Mouse (Mus musculus) G1E-ER4 (cell line): ENCODE measurements around the gene Nek6. TPM values are rescaled to one million over a fixed set of nuclear protein-coding genes. Genes with fewer than 3 reads are reported as not detected.
A peak's percentile ranks its signal among the peaks of the same experiment; 100 is the strongest.

Experiments
- GATA1 ChIP-seq: IDR thresholded peaks from one replicate; pipeline ENCODE4 v1.8.0; 2012; ENCODE audit warnings: low read length, inconsistent platforms
- polyA plus RNA-seq: library from polyadenylated mRNA; stranded (reverse); fragments of >175 nt; gene quantifications from 2 replicates; pipeline ENCODE4 v1.2.3, GENCODE M21; 2012

The Nek6 gene
- polyA plus RNA-seq, 1 experiment, result 92.8 TPM

DNA sequence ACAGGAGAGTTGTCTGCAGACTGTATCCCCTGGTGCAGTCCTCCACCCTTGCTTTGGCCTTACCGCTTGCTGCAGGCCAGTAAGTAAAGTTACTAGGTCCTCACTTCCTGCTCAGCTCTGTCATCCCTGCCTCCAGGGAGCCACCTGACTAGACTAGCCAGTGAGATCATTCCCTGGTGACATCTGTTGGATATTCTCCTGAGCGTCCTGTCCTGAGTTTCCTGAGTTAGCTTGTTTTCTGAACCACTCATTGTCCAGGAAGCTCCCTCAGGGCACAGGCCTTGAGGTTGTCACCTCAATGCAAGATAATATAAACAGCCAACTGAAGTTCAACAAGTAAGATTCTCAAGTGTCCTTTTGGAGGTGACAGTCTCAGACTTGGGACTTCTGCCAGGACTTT, 10.9 kb downstream of the Nek6 start:
- no peak for TF ChIP-seq GATA1

DNA sequence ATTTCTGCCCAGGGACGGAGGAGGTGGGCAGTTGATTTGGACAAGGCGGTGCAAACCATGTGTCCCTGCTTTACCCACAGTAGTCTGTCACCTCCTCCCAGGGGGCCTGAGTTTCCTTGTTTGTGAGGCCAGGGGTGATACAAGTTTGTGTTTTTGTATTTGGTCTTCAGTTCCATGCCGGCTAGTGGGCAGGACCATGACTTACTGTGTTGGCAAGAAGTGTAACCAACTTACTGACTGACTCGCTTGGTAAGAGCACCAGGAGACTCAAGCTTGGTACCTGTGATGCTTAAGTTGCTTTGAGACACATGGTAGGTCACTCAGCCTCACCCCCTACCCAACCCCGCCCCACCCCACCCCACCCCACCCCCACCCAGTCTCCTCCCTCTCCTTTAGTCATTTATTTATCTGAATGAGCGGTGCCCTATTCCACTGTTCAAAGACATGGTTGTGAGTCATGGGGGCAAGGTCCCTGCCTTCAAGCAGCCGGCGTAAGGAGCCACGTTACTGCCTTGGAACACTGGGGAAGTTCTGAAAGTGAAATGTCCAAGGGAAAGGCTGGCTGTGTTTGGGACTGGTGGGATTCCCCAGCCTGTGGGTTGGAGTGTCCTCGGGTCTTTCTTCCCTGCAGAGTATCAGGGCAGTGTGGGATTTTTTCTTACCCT, 12.5 kb downstream of the Nek6 start:
- TF ChIP-seq GATA1, result no peak

DNA sequence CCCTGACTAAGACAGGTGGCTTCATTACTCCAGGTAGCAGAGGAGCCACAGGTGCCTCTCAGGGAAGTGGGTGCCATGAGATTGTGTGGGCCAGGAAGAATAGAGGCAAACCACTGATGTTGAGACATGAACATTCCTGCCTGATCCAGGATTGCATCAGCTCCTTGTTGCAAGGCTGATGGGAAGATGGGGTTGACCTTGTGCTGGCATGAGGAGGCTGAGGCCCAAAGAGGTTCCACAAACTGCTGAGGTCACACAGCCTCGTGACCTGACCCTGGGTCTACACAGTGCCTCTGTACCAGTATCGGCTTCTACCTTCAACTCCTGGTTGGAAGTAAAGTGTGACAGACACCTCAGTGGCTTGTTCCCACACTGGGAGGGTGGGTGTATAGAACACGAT, 13.6 kb downstream of the Nek6 start:
- TF ChIP-seq GATA1, result no peak

DNA sequence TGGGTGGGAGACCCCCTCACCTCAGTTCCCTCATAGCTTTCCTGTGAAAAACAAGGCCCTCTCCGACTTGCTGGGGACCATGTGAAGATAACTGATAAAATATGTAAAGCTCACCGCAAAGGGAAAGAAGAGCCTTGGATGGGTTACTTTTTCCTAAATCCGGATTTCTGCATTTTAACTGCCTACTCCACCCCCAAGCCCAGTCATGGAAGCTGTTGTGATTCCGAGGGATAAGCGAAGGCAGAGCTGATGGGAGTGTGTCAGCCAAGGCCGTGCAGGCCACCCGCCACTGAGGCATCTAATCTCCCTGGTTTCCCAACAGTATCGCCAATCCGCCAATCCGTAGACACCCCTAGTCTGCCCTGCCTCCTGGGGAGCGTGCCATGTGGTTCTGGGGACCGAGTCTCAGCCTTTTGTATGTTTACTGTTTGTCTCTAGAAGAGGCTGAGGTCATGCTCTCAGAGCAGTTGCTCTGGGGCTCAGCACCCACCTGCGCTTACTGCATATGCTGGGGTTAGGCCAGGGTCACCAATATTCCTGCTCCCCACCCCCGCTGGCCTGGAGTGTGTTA, 18.2 kb downstream of the Nek6 start:
- peak; percentile 25 for TF ChIP-seq GATA1

DNA sequence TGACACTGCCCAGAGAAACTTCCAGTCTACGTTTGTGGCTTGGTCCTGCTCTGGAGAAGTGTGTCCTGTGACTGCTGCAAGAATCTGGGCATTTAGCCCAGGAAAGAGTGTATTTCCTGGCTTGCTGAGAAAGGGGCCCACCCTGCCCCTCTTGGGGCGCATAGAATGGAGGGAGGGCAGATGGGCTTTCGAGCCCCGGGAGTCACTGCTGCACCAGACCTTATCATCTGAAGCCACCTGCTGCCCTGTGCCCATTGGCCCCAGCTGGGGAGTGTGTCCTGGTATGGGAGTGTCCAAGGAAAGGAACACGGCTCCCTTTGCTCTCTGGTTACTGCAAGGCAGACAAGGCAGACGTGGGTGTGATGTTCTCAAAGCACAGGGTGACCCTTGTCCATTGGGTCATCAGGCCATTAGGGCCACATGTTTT, 19.5 kb downstream of the Nek6 start:
- no peak for TF ChIP-seq GATA1

DNA sequence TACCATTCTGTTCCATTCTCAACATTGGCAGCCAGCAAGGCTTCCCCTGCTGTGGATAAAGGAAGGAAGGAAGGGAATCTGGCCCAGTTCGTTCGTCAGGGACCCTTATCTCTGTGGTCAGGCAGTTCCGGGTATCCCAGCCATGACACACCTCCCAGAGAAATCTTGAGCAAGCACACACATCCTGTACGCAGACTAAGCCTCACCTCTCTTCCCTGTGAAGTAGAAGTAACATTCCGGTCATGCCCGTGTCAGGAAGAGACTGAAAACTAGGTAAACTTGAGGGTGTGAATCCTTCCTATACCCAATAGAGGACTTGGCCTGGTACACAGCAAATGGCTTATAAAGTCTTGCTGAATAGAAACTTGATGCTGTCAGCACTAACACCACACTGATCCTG, 21.9 kb downstream of the Nek6 start:
- TF ChIP-seq GATA1, result peak; percentile 72

DNA sequence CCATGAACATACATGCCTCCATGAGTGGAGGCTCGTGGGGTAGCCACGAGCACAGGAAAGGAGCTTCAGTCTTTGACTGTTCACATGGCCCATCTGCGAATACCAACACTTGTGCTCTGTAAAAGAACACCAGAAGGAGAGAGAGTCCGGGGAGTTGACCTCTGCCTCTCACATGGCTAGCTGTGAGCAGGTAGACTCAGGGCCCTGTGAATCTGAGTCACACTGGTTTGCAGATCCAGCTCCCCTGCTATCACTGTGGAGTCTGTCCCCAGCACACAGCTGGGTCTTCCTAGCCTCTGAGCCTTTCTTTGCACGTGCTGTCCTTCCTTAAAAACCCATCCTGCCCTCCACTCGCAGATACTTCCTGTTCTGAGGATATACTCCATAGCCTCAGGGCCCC, 22.3 kb downstream of the Nek6 start:
- TF ChIP-seq GATA1, result no peak

DNA sequence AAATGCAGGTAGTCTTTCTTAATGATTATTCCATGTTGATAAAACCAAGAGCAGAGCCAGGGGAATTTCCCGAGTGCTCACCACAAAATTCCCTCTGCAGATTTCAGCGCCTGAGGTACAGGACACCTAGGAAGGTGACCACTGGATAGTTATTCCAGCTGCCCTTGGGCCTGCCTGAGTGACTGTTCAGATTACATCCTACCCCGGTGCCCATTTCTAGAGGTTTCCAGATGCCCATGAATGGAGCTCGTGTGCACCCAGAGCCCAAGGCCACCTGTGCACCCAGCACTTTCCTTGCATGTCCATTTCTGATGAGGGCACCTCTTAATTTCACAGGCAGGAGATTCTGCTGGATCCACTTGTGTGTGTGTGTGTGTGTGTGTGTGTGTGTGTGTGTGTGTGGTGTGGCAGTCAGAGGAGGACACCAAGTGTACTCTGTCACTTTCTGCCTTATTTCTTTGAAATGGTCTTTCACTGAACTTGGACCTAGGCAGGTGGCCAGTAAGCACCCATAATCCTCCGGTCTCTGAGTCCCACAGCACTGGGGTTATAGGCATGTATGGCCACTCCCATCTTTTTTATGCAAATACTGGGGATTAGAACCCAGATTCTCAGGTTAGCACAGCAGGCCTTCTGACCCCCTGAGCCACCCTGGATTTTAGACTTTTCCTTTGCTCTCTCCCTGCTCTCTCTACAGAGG, 22.9 kb downstream of the Nek6 start:
- TF ChIP-seq GATA1, result no peak

DNA sequence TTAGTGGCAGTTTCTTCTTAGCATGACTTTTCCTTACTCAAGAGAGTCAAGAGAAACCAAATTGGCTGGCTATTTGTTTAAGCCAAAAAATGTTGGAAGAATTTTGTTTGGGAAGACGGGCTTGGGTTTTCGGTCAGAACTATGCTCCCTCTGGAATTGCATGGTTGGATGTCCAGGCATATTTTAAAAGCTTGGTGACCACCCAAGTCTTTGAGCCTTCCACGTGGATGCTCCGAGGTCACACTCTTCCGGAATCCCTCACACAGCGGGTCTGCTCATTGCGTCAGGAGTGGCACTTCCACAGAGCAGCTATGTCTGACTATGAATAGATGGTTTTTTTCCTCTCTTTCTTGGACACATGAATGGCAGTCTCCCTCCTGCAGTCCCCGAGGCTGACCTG, 23.6 kb downstream of the Nek6 start:
- TF ChIP-seq GATA1, result no peak

DNA sequence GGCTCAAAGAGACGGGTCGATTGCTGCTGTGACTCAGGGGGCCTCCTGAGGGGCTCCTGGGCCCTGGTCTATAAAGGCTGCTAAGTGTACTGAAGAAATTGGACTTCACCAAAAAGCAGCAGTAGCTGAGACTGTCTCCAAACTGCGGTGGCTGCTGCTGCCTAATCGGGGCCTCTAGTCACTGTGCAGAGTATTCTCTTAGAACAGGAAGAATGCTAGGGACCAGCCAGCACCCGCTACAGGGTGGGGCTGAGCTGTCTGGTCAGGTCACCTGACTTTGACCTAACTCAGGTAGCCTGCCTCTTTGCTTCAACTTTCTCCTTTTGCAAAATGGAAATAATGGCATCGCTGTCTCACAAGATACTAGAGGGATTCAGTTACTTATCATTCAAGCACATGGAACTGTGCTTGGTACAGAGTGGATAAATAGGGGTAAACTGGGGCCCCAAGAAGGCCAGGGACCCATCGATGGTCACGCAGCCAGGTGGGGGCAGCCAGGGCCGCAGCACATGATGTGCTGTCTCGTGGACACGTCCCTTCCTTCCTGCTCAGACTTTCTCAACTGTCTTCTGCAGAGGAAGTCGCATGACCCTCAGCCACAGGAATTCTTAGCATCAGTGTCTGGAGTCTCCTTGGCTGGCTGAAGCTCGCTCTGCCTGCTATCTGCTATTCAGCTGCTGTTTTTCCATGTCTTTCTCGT, 24.2 kb downstream of the Nek6 start:
- TF ChIP-seq GATA1, result no peak

DNA sequence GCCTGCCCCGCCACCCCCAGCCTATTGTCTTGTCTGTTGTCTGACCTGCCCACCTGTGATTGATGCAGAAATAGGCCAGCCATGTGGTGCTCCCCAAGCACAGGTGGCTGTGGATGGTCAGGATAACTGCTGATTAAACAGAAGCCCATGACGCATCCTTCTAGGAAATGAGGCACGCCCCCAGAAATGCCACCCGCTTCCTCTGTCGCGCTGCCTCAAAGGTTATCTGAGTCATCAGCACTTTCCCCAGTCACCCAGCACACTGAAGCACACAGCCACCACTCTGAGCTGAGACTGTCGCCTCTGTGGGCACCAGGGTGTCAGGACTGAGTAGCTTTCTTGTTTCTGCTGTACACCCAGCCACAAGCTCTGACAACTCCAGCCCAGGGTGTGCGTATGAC, 24.9 kb downstream of the Nek6 start:
- peak; percentile 67 for TF ChIP-seq GATA1

DNA sequence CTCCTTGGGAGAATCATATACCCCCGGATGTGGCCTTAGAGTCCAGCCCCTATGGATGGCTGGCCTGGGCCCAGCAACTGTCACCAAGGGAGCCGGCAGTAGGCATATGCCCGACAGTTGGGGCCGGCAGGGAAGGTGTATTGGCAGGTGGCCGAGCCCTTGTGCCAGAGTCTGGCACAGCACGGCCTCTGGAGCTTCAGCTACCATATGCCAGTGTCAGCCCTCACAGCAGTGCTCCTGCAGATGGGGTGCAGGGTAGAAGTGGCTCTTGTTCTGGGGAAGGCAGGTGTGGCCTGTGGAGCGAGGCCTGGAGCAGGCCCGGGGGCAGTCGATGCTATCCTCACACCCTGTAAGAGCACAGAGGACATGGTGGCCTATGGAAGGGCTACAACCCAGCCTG, 28.2 kb downstream of the Nek6 start:
- no peak for TF ChIP-seq GATA1

DNA sequence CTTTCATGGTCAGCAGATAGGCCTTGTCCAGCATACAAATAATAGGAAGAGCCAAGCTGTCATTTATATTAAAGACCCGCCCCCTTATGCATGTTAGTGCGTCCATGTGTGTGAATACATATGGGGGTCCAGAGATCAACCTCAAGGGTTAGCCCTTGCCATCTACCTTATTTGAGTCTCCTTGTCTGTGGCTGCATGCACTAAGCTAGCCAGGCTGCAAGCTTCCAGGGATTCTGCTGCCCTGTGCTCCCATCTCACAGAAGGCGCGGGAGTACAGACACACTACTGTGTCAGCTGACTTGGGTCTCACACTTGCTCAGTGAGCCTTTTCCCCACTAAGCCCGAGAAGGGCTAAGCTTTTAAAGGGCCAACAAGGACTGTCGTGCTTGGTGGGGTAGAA, 29.2 kb downstream of the Nek6 start:
- TF ChIP-seq GATA1, result no peak

DNA sequence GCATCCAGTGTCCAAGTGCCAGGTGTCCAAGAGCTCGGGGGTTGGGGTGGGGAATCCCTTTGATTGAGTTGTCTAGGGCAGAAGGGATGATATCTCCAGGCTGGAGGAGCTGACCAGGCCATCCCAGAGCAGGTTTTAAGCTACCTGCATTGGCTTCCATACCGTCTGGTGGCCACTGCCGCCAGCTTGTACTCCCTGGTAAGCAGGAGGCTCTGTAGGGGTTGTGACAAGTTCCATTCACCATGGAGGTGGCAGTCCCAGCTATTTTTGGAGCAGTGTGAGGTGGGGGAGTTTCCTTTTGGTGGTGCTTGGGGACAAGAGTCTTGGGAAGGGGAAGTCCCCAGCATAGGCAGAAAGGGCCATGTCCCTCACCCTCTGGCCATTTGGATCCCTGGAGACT, 29.7 kb downstream of the Nek6 start:
- TF ChIP-seq GATA1, result no peak

DNA sequence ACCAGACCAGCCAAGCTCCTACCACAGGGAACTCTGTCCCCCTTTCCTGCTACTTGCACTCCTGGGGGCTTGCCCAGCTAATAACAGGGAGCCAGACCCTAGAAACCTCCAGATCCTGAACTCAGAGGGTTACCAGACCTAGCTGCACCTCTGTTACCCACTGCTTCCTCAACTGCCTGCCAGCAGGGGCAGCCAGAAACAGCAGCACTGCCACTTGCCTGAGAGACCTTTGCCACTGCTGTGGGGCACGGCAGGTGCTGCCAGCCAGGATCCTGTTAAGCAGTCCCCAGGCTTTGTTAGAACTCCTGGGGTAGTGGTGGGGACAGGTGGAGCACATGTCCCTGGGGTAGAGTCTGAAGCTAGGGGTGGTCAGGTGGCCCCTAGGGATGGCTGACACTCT, 30.1 kb downstream of the Nek6 start:
- no peak for TF ChIP-seq GATA1

DNA sequence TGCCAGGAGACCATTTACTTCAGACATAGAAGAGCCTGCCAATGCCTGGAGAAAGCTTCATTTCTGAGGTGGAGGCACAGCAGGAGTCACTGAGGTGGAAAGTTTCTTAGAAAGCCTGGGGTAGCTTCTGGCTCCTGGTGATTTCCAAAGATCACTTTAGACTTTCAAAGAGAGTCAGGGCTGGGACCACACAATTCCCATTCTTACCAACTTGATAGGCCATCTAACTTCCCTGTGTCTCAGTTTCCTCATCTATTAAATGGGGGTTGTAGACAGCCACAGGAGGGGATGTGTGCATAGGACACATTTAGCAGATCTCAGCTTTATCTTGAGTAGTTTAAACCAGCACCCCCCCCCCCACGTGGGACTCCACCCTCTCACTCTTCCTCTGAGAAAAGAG, 30.9 kb downstream of the Nek6 start:
- TF ChIP-seq GATA1, result no peak
